Mouse (Mus musculus) lung, postnatal 0 days (tissue): ENCODE measurements around the gene Trnt1. TPM values are rescaled to one million over a fixed set of nuclear protein-coding genes. Genes with fewer than 3 reads are reported as not detected.

Source experiments
- ATAC-seq: fragments of 200-750 bp; cut with Nextera tagmentation; 2 replicates; pipeline ENCODE4 v1.8.0; 2017; ENCODE audit warnings: moderate library complexity
- DNase-seq: peaks from one replicate; pipeline ENCODE4 v3.0.0-alpha.2; 2016; ENCODE audit warnings: low spot score
- H3K27ac ChIP-seq: fragments of 300-500 bp; sonication (generic); 2 replicates; pipeline ENCODE4 v1.5.1; 2014; ENCODE audit warnings: antibody characterized with exemption, mild to moderate bottlenecking, low read length, mixed read lengths
- H3K27me3 ChIP-seq: fragments of 300-500 bp; sonication (generic); replicated peaks from 2 replicates; pipeline ENCODE4 v1.6.1; 2014; ENCODE audit warnings: low read length, mixed read lengths; ENCODE audit not compliant: insufficient read depth
- H3K36me3 ChIP-seq: fragments of 300-500 bp; sonication (generic); 2 replicates; pipeline ENCODE4 v1.6.1; 2014; ENCODE audit warnings: low read length, mixed read lengths; ENCODE audit not compliant: insufficient read depth
- H3K4me1 ChIP-seq: fragments of 300-500 bp; sonication (generic); 2 replicates; pipeline ENCODE4 v1.6.1; 2014; ENCODE audit warnings: antibody characterized with exemption, low read depth, low read length, mixed read lengths; ENCODE audit not compliant: insufficient read depth
- H3K4me2 ChIP-seq: fragments of 300-500 bp; sonication (generic); replicated peaks from 2 replicates; pipeline ENCODE4 v1.6.1; 2014; ENCODE audit warnings: low read depth, mild to moderate bottlenecking, low read length, moderate library complexity, mixed read lengths
- H3K4me3 ChIP-seq: fragments of 300-500 bp; sonication (generic); 2 replicates; pipeline ENCODE4 v1.5.1; 2014; ENCODE audit warnings: low read depth, low read length
- H3K9ac ChIP-seq: fragments of 300-500 bp; sonication (generic); replicated peaks from 2 replicates; pipeline ENCODE4 v1.6.1; 2014; ENCODE audit warnings: low read depth, mild to moderate bottlenecking
- H3K9me3 ChIP-seq: fragments of 300-500 bp; sonication (generic); 2 replicates; pipeline ENCODE4 v1.6.1; 2016; ENCODE audit warnings: low read length, mixed read lengths
- CTCF ChIP-seq: IDR thresholded peaks from 2 replicates; pipeline ENCODE4 v1.5.1; 2016; ENCODE audit warnings: antibody characterized with exemption, mild to moderate bottlenecking
- EP300 ChIP-seq: IDR thresholded peaks from 2 replicates; pipeline ENCODE4 v1.6.1; 2016; ENCODE audit warnings: antibody characterized with exemption, mild to moderate bottlenecking, control low read depth
- WGBS: fragments of 180-500 bp; shearing (Covaris S2); extraction: QIAGEN DNeasy Blood & Tissue Kit; methylation state at CpG from one replicate; pipeline ENCODE4 v1.1.7; 2014; 5-methylcytosine and 5-hydroxymethylcytosine counted together
- polyA plus RNA-seq: library from polyadenylated mRNA; unstranded; fragments of >200 nt; fragmentation: Nextera tagmentation; extraction: Ambion mirVana; gene quantifications from 2 replicates; pipeline ENCODE4 v1.2.1, GENCODE M21; 2015

The Trnt1 gene
- polyA plus RNA-seq, 1 experiment from 2014 or later, result 36.1 TPM

- no peak for TF ChIP-seq EP300
- TF ChIP-seq CTCF, result no peak
- Histone ChIP-seq H3K36me3 (no peaks in the 10 kb centered on the region), H3K4me2 (no peak overlapping the region), H3K27me3 (no peaks in the 10 kb centered on the region), H3K4me1 (no peaks in the 10 kb centered on the region), H3K9ac (no peak overlapping the region), H3K9me3 (no peaks in the 10 kb centered on the region), H3K4me3 (no peak overlapping the region), H3K27ac (no peak overlapping the region)
- WGBS, result 86% methylated on average over 3 of the region's 3 CpGs
- ATAC-seq (no peak), DNase-seq (no peak)
Measured at GRCm38 (mm10) chr6:106810686-106811085, 41.8 kb downstream of the Trnt1 start.

GRCm38 (mm10) chr6:106819246-106819645, 50.3 kb downstream of the Trnt1 start:
- no peak overlapping the region for H3K9ac ChIP-seq
- no peaks in the 10 kb centered on the region for H3K36me3 ChIP-seq
- no peak overlapping the region for H3K4me3 ChIP-seq
- no peak for DNase-seq
- no peak overlapping the region for H3K27ac ChIP-seq
- no peaks in the 10 kb centered on the region for H3K27me3 ChIP-seq
- H3K4me2 ChIP-seq, result no peak overlapping the region
- no peak for TF ChIP-seq EP300
- ATAC-seq, result no peak
- no peaks in the 10 kb centered on the region for H3K9me3 ChIP-seq
- H3K4me1 ChIP-seq, result no peaks in the 10 kb centered on the region

- H3K27me3 ChIP-seq, result no peaks in the 10 kb centered on the region
- ATAC-seq (no peak), DNase-seq (no peak)
- no peak overlapping the region for H3K4me3 ChIP-seq
- H3K4me2 ChIP-seq, result no peak overlapping the region
- H3K36me3 ChIP-seq, result no peaks in the 10 kb centered on the region
- no peaks in the 10 kb centered on the region for H3K9me3 ChIP-seq
- no peak overlapping the region for H3K9ac ChIP-seq
- H3K4me1 ChIP-seq, result no peaks in the 10 kb centered on the region
- WGBS, result 73% methylated on average over 3 of the region's 3 CpGs
- no peak for TF ChIP-seq CTCF
- TF ChIP-seq EP300, result no peak
- H3K27ac ChIP-seq, result no peak overlapping the region
Measured at GRCm38 (mm10) chr6:106819906-106820305, 51.0 kb downstream of the Trnt1 start.

GRCm38 (mm10) chr6:106820566-106820965, 51.6 kb downstream of the Trnt1 start:
- Histone ChIP-seq H3K27me3 (no peaks in the 10 kb centered on the region), H3K9me3 (no peaks in the 10 kb centered on the region), H3K9ac (no peak overlapping the region), H3K4me2 (no peak overlapping the region), H3K4me1 (no peaks in the 10 kb centered on the region), H3K27ac (no peak overlapping the region), H3K36me3 (no peaks in the 10 kb centered on the region), H3K4me3 (no peak overlapping the region)
- no peak for TF ChIP-seq CTCF
- no peak for TF ChIP-seq EP300
- ATAC-seq (no peak), DNase-seq (no peak)

GRCm38 (mm10) chr6:106822329-106822728, 53.4 kb downstream of the Trnt1 start:
- Histone ChIP-seq H3K9ac (no peak overlapping the region), H3K4me3 (no peak overlapping the region), H3K27me3 (no peaks in the 10 kb centered on the region), H3K27ac (no peak overlapping the region), H3K36me3 (no peaks in the 10 kb centered on the region), H3K4me2 (no peak overlapping the region), H3K4me1 (no peaks in the 10 kb centered on the region), H3K9me3 (no peaks in the 10 kb centered on the region)
- DNase-seq (no peak), ATAC-seq (no peak)
- TF ChIP-seq CTCF (peak; percentile 30), EP300 (no peak)
- 47% methylated on average over 1 of the region's 1 CpGs for WGBS

Other genes starting within 250 kb of the Trnt1 start
- gene Il5ra, start 20.1 kb upstream of the Trnt1 start, polyA plus RNA-seq, result 0.07 TPM in 1 of 2 replicates, not detected in the other
- 35.6 and 36.0 TPM in 2 replicates for gene Crbn, start 31.0 kb downstream of the Trnt1 start, polyA plus RNA-seq